Mouse (Mus musculus) left cerebral cortex, adult 18-20 months (tissue): ENCODE measurements around the gene Pgm3. TPM values are rescaled to one million over a fixed set of nuclear protein-coding genes. Genes with fewer than 3 reads are reported as not detected.
A peak's percentile ranks its signal among the peaks of the same experiment; 100 is the strongest.
"Not testable (repeated sequence)": the region's sequence is repeated elsewhere in the genome, so short reads cannot be mapped to it uniquely, and the experiment has no call there.

Experiments used
- DNase-seq, 2 experiments: peaks; one replicate each; pipeline ENCODE4 v3.0.0; 2021 to 2022; ENCODE audit warnings: low spot score in 2 of 2, mixed read lengths in 1 of 2
- long read RNA-seq, 2 experiments: library from polyadenylated mRNA; stranded (forward); transcript quantifications; one replicate each; pipeline ENCODE4 v2.0.0; 2021
- total RNA-seq, 2 experiments: library from RNA; stranded (reverse); gene quantifications; 2 replicates each; pipeline ENCODE4 v1.2.3; 2021

The Pgm3 gene
- total RNA-seq: 10 to 100 TPM; 17.5 to 19.2 TPM
- long read RNA-seq, experiment 1, transcript Pgm3-201 (13 exons, 2,666 nt): major isoform, 19 of 21 reads
- long read RNA-seq, experiment 1, partial matches to known transcripts: 1 of 21 reads
- long read RNA-seq, experiment 1, other reads (novel, unspliced or antisense): 1 of 21 reads
- long read RNA-seq, experiment 2, transcript Pgm3-201 (13 exons, 2,666 nt): major isoform, 23 of 25 reads
- long read RNA-seq, experiment 2, partial matches to known transcripts: 0 of 25 reads
- long read RNA-seq, experiment 2, other reads (novel, unspliced or antisense): 1 of 25 reads

DNA sequence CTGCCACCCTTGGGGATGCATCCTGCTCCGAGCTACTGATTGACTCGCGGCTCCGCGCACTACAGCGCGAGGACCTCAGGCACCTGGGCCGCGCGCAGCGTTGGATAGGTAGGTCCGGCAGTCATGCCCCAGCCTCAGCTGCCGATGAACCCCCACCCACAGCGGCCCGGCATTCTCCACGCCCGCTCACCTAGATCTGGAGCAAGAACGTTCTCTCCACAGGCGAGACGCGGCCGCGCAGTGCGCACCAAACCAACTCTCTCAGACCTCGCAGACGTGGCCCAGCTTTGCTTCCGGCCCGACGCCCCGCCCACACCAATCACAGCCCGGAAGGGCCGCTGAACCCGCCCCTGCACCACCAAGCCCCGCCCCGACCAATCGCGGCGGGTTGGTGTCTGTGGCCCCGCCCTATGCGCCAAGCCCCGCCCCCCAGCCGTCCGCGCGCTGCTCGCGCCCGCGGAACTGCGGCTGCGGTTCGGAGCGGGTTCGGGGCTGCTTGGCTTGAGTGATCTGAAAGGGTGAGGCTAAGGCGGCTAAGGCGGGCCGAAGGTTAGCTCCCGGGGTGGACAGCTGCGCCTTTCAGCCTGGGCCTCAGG, at the start of gene Pgm3, which contains the start of gene Rwdd2a:
Gene Pgm3, minus strand, starts transcription at position 303 of the 596 bp plus-strand sequence.
Gene Rwdd2a, plus strand, starts transcription at position 452 of the 596 bp plus-strand sequence.
- peak; percentile 93 to 98 for DNase-seq

DNA sequence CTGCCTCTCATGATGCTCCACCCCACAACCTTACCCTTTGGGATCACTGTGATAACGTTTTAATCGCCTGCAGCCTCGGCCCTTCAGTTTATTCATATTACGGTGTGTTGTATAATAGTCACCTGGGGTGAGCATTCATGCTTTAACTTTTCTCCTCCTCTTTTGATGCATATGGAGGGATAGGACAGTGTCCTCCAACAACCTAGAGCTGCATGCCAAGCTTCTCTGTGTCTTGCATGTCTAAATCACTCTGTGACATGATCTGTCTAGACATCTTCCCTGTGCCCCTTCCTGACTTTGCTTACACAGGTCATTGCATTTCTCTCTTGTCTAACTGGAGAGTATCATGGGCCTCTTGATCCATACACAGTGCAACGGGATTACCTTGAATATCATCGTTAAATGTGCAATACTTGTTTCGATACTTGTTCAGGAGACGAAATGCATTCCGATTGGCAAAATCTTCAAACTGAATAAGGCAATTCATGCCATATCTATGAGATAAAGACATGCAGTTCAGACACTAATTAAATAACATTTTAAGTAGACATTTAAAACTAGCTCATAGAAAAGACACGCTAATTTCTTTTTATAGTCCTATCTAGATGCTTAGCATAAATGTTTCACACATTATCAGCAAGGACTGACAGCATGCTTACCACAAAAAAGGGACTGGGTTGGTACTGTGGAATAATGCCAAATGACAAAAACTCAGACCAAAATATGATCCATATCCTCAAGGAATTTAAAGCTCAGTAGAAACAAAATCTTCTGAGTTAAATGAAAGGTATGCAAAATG, 47.9 kb upstream of the Pgm3 start:
- no peak for DNase-seq

DNA sequence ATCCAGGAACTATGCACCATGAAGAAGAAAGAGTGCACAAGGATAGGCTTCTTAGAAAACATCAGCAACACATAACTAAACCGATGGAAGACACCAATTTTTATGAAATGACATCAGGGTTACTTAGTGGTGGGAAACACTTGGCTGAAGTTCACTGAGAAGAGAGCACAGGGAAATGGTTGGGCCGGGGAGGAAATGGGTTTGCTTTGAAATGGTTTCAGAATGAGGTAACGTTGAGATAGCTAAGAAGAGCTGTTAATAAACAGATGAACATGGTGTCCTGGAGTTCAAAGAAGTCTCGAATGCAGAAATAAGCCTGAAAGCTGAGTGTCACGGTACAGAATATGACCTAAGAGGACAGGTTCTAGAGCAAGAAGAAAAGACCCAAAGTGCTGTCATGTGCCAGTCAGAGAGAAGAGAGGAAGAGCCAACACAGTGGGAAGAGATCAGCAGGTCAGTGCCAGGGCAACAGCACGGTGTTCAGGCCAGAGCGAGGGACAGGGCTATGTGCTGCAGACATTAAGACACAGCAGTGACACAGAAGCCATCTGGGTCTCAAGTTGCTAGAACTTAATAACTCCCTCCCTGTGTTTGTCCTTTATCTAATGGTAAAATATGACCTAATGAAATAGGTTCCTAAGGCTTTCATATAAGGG, 46.3 kb upstream of the Pgm3 start:
- DNase-seq: no peak

DNA sequence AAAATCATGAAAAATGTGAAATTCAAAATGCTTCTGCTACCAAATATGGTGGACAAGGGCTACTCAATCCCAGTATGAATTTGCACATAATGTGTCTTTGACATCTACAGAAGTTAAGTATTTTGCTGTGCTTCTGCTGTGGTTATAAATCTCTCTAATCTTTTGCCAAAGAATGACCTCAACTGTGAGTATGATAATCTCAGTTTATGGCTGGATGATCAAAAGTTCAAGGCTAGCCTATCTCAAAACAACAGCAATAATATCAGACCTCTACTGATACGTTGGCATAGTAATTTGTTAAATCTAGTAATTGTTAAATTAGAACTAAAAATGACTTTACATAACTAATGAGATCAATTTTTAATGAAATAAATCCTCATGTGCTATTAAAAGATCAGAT, 44.1 kb upstream of the Pgm3 start:
- DNase-seq: no peak

DNA sequence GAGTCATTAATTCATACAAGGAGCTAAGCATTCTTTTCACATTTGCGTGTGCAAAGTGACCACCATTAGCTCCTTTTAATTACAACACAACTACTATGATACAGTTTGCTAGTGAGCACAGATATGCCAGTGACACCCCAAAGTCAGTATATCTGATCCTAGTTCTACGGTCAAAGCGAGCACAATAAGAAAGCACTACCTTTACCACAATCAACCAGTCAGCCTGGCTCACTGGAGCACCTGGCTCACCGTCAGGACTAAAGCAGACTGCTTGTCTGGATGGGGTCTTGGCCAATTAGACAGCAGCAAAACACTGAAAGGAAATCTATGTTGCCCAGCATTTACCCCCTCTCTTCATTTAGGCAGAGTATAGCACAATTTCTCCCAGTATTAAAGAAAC, 40.4 kb upstream of the Pgm3 start:
- DNase-seq: no peak

DNA sequence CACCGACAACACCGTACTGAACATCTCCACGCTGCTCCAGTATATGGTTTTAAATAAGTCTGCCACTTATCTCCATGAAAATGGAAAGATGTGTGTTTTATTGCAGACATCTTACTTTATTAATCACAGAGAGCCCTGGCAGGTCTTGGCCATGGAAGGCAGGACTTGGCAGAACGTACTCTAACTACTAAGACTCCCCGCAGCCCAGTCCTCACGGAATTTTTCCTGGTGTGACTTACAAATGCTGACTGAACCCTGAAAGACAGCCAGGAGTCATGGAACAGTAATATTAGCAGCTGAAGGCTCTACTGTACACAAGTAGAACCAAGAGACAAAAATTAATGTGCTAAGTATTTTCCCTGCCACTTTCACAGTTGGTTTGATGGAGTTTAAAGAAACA, 34.1 kb upstream of the Pgm3 start:
- no peak for DNase-seq

DNA sequence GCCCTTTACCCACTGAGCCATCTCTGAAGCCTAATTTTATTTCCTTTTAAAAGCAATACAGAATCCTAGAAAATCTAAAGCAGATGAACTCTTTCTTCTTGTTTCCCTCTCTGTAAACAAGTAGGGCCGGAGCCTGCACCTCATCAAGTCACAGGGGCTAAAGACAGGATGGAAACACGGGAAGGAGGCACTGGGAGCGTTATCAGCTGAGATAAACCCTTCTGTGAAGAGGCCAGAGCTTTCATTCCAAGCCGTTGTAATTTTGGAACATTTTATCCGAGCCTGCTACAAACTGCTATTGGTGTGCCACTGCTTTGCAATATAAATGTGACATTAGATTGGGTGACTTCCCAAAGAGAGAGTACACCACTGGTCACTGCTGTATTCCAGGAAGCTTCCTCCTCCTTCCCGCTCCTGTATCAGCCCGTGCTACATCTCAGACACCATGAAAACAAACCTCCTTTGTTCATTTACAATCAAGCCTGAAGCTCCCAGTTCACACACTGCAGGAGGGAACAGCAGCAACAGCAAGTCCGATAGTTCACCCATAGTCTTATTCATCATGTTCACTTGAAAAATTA, 28.2 kb upstream of the Pgm3 start:
- no peak for DNase-seq

DNA sequence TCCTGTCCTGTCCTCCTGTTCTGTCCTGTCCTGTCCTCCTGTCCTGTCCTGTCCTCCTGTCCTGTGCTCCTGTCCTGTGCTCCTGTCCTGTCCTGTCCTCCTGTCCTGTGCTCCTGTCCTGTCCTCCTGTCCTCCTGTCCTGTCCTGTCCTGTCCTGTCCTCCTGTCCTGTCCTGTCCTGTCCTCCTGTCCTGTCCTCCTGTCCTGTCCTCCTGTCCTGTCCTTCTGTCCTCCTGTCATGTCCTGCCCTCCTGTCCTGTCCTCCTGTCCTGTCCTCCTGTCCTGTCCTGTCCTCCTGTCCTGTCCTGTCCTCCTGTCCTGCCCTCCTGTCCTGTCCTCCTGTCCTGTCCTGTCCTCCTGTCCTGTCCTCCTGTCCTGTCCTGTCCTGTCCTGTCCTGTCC, 25.3 kb upstream of the Pgm3 start:
- DNase-seq: not testable (repeated sequence)

DNA sequence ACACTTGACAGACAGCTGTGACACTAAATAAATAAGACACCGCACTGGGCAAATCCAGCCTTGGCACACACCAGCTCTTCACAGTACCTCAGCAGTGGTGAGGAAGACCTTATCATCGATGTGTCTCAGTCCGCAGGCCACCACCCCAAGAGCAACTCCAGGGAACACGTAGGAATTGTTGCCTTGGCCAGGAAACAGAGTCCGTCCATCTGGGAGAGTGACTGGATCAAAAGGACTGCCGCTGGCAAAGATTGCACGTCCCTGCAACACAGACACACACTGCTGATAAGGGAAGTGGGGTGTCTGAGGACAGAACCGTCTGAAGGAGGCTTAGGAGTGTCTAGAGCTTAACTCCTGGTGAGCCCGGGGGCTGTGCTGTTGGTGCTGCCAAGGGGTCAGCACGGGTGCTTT, 22.7 kb upstream of the Pgm3 start:
- DNase-seq: not testable (repeated sequence)

DNA sequence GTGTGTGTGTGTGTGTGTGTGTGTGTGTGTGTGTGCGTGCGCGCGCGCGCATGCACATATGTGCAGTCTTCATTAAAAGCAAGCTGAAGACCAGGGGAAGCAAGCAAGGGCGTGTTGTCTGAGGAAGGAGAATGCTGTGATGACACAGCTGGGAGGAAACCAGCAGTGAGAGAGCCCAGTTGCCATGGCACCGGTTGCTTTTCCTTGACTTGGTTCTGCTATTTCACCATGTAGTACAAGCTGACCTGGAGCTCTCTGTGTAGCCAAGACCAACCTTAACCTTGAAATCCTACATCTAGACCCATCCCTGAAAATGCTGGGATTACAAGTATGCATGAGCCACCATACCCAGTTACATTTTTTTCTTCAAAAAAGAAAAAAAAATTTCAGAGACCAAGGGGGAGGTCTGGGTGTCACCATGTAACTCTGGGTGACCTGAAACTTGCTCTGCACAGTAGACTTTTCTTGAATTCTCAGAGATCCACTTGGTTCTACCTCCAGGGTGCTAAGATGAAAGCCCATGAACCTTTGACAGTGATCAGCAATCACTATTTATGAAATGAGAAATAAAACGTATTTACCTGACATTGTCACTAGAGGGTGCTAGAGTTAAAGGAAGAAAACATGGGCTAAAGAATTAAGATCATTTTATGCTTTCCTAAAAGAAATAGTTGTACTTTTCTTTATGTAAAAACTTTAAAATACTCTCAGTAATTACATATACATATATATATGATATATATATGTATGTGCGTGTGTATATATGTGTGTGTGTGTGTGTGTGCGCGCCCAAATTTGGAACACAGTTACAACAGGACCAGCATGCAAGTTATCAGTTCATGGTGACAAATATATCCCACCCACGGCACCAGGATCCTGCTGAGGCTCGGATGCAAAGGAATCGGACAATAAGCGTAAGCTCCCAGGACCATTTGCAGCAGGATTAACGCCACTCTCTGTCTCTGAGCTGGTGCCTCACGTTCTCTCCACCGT, 21.3 kb upstream of the Pgm3 start:
- peak; percentile 43 to 65 for DNase-seq

DNA sequence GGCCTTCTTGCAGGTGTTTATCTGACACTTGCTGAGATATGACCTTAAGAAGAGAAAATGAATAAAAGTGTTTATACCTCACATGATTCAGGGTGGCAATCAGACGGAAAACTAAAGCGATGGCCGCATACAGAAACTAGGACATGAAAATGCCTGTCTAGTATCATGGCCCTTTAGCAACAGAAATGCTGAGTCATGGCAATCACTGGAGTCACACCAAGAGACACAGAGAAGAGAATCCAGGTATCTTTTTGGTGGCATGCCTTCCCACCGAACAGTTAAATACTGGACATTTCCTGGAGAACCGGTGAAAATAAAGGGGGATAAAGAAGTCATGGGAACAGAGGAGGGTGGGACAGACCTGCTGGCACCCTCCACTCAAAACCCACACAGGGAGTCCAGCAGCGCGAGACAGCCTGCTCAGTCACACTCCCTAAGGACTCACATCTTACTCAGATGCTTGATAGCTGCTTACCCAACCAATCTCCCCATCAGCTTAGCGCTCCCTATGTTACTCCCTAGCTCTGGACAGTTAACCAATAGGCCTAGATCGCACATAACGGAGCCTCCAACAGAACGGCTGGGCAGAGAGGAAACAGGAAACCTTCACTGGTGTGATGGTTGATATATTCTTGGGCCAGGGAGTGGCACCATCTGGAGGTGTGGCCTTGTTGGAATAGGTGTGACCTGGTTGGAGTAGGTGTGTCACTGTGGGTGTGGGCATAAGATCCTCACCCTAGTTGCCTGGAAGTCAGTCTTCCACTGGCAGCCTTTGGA, 15.6 kb upstream of the Pgm3 start:
- no peak for DNase-seq

DNA sequence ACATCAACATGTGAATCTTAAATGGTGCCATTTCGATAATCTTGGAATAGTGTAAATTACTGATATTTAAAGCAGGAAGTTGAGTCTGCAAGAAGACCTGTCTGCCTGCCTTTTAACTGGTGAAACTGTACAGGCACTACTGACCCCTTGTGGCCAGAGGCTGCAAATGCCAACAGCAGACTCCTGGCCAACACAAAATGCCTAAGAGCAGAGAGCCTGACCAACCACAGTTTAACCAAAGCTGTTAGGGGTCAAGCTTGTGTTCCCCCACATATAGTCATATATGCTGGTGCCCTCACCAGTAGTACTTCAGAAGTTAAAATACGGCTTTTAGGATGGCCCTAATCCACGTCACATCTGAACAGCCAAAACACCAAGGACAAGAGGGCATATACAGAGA, 12.1 kb upstream of the Pgm3 start:
- DNase-seq: peak; percentile 60 to 75

DNA sequence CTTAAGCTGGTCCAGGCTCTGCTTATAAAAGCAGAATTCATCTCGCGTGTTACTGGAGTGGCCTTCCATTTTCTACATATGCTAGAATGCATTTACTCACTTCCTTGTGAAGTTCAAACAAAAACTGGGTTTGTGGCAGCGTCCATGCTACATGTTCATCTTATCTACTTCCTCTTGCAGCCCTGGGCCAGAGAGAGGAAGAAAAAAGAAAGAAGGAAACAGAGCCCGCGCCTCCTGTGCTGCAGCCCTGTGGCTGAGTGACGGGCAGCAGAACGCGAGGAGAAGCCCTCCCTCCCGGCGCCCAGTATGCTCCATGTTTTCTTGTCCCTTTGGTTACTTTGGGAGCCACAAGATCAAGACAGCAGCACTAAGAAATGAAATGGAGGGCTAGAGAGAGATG, 8.0 kb upstream of the Pgm3 start:
- no peak for DNase-seq

DNA sequence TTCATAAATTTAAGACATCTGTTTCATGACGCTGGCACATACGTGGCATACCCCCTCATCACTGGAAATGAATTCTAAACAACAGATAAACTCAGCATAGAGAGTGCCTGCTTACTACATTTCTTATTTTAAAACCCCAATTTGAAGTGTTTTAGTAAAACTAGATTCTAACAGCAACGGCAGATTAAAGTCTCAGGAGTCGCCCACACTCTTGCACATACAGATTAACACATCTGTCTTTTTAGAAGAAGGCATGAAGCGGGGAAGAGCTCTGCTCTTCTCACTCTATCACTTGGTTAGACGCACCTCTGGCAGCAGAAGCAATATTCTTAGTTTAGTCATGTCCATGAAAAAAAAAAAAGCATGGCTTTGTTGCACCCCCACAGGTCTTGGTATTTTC, 3.5 kb upstream of the Pgm3 start:
- no peak for DNase-seq

DNA sequence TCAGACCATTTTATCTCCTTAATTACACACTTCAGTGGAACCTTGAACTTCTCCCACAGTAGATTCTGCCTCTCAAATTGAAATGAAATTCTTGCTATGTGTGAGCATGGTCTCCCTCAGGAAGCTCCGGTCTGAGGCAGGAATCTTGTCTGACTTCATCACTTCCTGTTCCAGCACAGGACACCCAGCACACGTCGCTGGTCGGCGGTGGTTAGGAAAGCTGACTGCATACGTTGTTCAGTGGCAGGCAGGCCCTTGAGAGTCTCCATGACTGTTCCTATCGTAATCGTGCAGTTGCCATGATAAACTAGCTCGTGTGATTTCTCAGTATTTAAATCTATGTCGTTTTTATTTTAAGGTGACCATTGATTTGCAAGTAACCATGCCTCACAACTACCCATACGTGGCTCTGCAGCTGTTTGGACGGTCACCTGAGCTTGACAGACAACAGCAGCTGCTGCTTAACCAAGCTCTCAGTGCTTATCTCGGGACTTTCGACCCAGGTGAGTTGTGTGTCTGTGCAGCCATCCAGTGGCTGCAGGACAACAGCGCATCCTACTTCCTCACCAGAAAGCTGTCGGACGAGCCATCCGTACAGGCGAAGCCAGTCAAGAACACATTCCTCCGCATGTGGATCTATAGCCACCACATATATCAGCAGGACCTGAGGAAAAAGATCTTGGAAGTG, 2.1 kb upstream of the Pgm3 start:
- no peak for DNase-seq

DNA sequence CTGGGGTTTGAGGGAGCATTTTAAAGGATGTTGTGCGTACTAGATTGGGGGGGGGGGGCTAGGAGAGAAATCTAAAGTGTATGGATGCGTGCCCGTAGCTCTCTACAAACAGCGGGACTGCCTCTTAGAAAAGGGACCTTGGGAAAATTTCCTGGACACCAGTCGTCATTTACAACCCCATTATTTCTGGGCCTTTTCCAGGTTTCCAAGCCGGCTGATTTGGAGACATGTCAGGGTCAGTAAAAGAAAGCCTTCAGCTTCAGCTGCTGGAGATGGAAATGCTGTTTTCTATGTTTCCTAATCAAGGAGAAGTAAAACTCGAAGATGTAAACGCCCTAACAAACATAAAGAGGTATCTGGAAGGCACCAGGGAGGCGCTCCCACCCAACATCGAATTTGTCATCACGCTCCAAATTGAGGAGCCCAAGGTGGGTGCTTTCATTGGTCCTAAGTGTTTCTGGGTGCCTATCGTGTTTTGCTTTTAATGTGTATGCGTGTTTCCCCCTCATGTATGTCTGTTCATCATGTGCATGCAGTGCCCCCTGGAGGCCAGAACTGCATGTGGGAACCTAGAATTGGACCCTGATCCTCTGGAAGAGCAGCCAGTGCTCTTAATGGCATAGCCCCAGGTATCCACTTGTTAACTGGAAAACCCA, 1.1 kb upstream of the Pgm3 start:
- DNase-seq: peak; percentile 82 to 85

DNA sequence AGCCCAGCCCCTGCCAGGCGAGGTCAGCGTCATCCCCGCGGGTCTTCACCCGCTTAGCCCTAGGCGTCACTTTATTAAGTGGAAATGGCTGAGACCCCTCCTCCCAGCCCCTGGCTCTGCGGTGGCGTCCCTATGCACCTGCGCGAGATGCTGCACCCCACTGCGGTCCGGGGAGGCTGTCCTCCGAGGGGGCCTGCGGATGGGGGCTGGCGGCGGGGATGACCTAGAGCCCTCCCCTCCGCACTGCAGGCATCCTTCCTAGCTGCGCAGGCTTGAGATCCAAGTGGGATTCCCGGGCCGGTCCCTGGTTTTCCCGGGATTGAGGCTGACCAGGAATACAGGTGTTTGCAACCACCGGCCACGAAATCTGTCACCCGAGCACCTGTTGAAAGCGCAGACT, 554 bp upstream of the Pgm3 start:
- peak in 1 of 2 experiments; percentile 20 for DNase-seq

DNA sequence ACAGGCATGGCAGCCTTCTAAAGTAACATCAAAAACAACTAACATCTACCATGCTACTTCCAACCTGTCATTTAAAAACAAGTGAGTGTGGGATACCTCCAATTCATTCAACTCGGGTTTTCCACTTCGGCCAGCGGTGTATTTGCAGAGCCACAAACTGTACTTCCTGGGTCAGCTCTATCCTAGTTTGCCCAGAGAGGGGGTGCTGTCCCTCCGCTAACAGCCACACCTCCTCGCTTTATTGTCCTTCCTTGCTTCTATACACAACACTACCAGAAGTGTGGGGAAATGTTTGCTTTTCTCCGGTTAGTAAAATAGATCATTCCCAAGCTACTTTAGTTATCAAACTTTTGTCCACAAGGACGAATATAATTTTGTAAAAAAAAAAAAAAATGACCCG, 696 bp downstream of the Pgm3 start:
- no peak for DNase-seq
